Mouse (Mus musculus) layer of hippocampus, adult 8-10 months (tissue): ENCODE data around the gene Tgm2. TPM values are rescaled to one million over a fixed set of nuclear protein-coding genes. Genes with fewer than 3 reads are reported as not detected.
A peak's percentile ranks its signal among the peaks of the same experiment; 100 is the strongest.

ENCODE experiments used
- DNase-seq, 2 experiments: peaks; one replicate each; pipeline ENCODE4 v3.0.0; 2022; ENCODE audit warnings: low spot score in 2 of 2
- total RNA-seq, 4 experiments: library from RNA; stranded (reverse); gene quantifications; 2 replicates each; pipeline ENCODE4 v1.2.4; 2022

Tgm2 gene
- total RNA-seq, 4 experiments from 2014 or later, result 9.1 to 14.2 (median 12.7) TPM

GRCm38 (mm10) chr2:158115838-158116453, 30.3 kb downstream of the Tgm2 start:
- no peak for DNase-seq

GRCm38 (mm10) chr2:158114931-158115330, 31.3 kb downstream of the Tgm2 start:
- no peak for DNase-seq

- DNase-seq, result no peak
Measured at GRCm38 (mm10) chr2:158113591-158114257, 32.5 kb downstream of the Tgm2 start.

GRCm38 (mm10) chr2:158109516-158109915, 36.7 kb downstream of the Tgm2 start:
- DNase-seq, result no peak

GRCm38 (mm10) chr2:158106947-158107587, 39.2 kb downstream of the Tgm2 start:
- peak in 1 of 2 experiments; percentile 23 for DNase-seq

- DNase-seq, result no peak
Measured at GRCm38 (mm10) chr2:158105605-158106004, 40.6 kb downstream of the Tgm2 start.

- DNase-seq, result no peak
Measured at GRCm38 (mm10) chr2:158104966-158105365, 41.3 kb downstream of the Tgm2 start.

- peak; percentile 14 to 49 for DNase-seq
Measured at GRCm38 (mm10) chr2:158101768-158102167, 44.5 kb downstream of the Tgm2 start.

- no peak for DNase-seq
Measured at GRCm38 (mm10) chr2:158099537-158099936, 46.7 kb downstream of the Tgm2 start.

- no peak for DNase-seq
Measured at GRCm38 (mm10) chr2:158098730-158099129, 47.5 kb downstream of the Tgm2 start.

- no peak for DNase-seq
Measured at GRCm38 (mm10) chr2:158097071-158097470, 49.2 kb downstream of the Tgm2 start.

- DNase-seq, result no peak
Measured at GRCm38 (mm10) chr2:158094846-158095245, 51.4 kb downstream of the Tgm2 start.

GRCm38 (mm10) chr2:158094300-158094699, 51.9 kb downstream of the Tgm2 start:
- no peak for DNase-seq

GRCm38 (mm10) chr2:158093345-158093744, 52.9 kb downstream of the Tgm2 start:
- no peak for DNase-seq

GRCm38 (mm10) chr2:158090096-158090495, 56.1 kb downstream of the Tgm2 start:
- no peak for DNase-seq

GRCm38 (mm10) chr2:158084486-158084885, 61.8 kb downstream of the Tgm2 start:
- no peak for DNase-seq

- no peak for DNase-seq
Measured at GRCm38 (mm10) chr2:158080622-158081241, 65.5 kb downstream of the Tgm2 start.

- DNase-seq, result no peak
Measured at GRCm38 (mm10) chr2:158079843-158080395, 66.3 kb downstream of the Tgm2 start.

- DNase-seq, result no peak
Measured at GRCm38 (mm10) chr2:158078971-158079370, 67.3 kb downstream of the Tgm2 start.

GRCm38 (mm10) chr2:158077981-158078380, 68.3 kb downstream of the Tgm2 start:
- DNase-seq, result no peak

- no peak for DNase-seq
Measured at GRCm38 (mm10) chr2:158076690-158077089, 69.5 kb downstream of the Tgm2 start.

- no peak for DNase-seq
Measured at GRCm38 (mm10) chr2:158074835-158075234, 71.4 kb downstream of the Tgm2 start.
